Mouse (Mus musculus): ENCODE measurements around the gene Vmn1r100. TPM values are rescaled to one million over a fixed set of nuclear protein-coding genes. Genes with fewer than 3 reads are reported as not detected.

The Vmn1r100 gene
- polyA plus RNA-seq (2014; fragmentation: Illumina TruSeq; extraction: RNeasy Lipid Tissue Mini Kit (QIAGEN cat#74804); ENCODE audit: low read depth, low replicate concordance), result not detected

GRCm38 (mm10) chr7:20417642-20418041 lies at the start of gene Vmn1r100:
Gene Vmn1r100, plus strand, starts transcription at chr7:20417942.

GRCm38 (mm10) chr7:20375310-20375709 lies 42.4 kb upstream of the Vmn1r100 start, which contains the start of gene Gm5728:
Gene Gm5728, minus strand, starts transcription at chr7:20375410.

GRCm38 (mm10) chr7:20442493-20442892 lies 24.8 kb downstream of the Vmn1r100 start, which contains the start of gene Vmn1r101:
Gene Vmn1r101, minus strand, starts transcription at chr7:20442593.

Other genes with a start within 250 kb of the Vmn1r100 start
- not detected for gene Vmn1r94, start 249.6 kb upstream of the Vmn1r100 start, polyA plus RNA-seq (2014; fragmentation: Illumina TruSeq; extraction: RNeasy Lipid Tissue Mini Kit (QIAGEN cat#74804); ENCODE audit: low read depth, low replicate concordance)
- gene Vmn1r95, start 224.2 kb upstream of the Vmn1r100 start, polyA plus RNA-seq (2014; fragmentation: Illumina TruSeq; extraction: RNeasy Lipid Tissue Mini Kit (QIAGEN cat#74804); ENCODE audit: low read depth, low replicate concordance), result not detected
- not detected for gene Gm6164, start 212.3 kb upstream of the Vmn1r100 start, polyA plus RNA-seq (2014; fragmentation: Illumina TruSeq; extraction: RNeasy Lipid Tissue Mini Kit (QIAGEN cat#74804); ENCODE audit: low read depth, low replicate concordance)
- not detected for gene Gm4498, start 184.1 kb upstream of the Vmn1r100 start, polyA plus RNA-seq (2014; fragmentation: Illumina TruSeq; extraction: RNeasy Lipid Tissue Mini Kit (QIAGEN cat#74804); ENCODE audit: low read depth, low replicate concordance)
- gene Gm5890, start 155.1 kb upstream of the Vmn1r100 start, polyA plus RNA-seq (2014; fragmentation: Illumina TruSeq; extraction: RNeasy Lipid Tissue Mini Kit (QIAGEN cat#74804); ENCODE audit: low read depth, low replicate concordance), result not detected
- not detected for gene Gm4133, start 83.9 kb upstream of the Vmn1r100 start, polyA plus RNA-seq (2014; fragmentation: Illumina TruSeq; extraction: RNeasy Lipid Tissue Mini Kit (QIAGEN cat#74804); ENCODE audit: low read depth, low replicate concordance)
- gene Gm5728, start 42.5 kb upstream of the Vmn1r100 start, polyA plus RNA-seq (2014; fragmentation: Illumina TruSeq; extraction: RNeasy Lipid Tissue Mini Kit (QIAGEN cat#74804); ENCODE audit: low read depth, low replicate concordance), result not detected
- gene Vmn1r101, start 24.7 kb downstream of the Vmn1r100 start, polyA plus RNA-seq (2014; fragmentation: Illumina TruSeq; extraction: RNeasy Lipid Tissue Mini Kit (QIAGEN cat#74804); ENCODE audit: low read depth, low replicate concordance), result not detected
- gene Gm10670, start 57.0 kb downstream of the Vmn1r100 start, polyA plus RNA-seq (2014; fragmentation: Illumina TruSeq; extraction: RNeasy Lipid Tissue Mini Kit (QIAGEN cat#74804); ENCODE audit: low read depth, low replicate concordance), result not detected
- gene Vmn1r103, start 92.6 kb downstream of the Vmn1r100 start, polyA plus RNA-seq (2014; fragmentation: Illumina TruSeq; extraction: RNeasy Lipid Tissue Mini Kit (QIAGEN cat#74804); ENCODE audit: low read depth, low replicate concordance), result not detected
- not detected for gene Vmn1r104, start 115.9 kb downstream of the Vmn1r100 start, polyA plus RNA-seq (2014; fragmentation: Illumina TruSeq; extraction: RNeasy Lipid Tissue Mini Kit (QIAGEN cat#74804); ENCODE audit: low read depth, low replicate concordance)
- not detected for gene Gm5726, start 127.8 kb downstream of the Vmn1r100 start, polyA plus RNA-seq (2014; fragmentation: Illumina TruSeq; extraction: RNeasy Lipid Tissue Mini Kit (QIAGEN cat#74804); ENCODE audit: low read depth, low replicate concordance)
- gene Gm4141, start 158.3 kb downstream of the Vmn1r100 start, polyA plus RNA-seq (2014; fragmentation: Illumina TruSeq; extraction: RNeasy Lipid Tissue Mini Kit (QIAGEN cat#74804); ENCODE audit: low read depth, low replicate concordance), result not detected
- not detected for gene Gm4513, start 181.1 kb downstream of the Vmn1r100 start, polyA plus RNA-seq (2014; fragmentation: Illumina TruSeq; extraction: RNeasy Lipid Tissue Mini Kit (QIAGEN cat#74804); ENCODE audit: low read depth, low replicate concordance)